ENCODE assay signal across 8 mouse cellular contexts in the genomic region with DNA sequence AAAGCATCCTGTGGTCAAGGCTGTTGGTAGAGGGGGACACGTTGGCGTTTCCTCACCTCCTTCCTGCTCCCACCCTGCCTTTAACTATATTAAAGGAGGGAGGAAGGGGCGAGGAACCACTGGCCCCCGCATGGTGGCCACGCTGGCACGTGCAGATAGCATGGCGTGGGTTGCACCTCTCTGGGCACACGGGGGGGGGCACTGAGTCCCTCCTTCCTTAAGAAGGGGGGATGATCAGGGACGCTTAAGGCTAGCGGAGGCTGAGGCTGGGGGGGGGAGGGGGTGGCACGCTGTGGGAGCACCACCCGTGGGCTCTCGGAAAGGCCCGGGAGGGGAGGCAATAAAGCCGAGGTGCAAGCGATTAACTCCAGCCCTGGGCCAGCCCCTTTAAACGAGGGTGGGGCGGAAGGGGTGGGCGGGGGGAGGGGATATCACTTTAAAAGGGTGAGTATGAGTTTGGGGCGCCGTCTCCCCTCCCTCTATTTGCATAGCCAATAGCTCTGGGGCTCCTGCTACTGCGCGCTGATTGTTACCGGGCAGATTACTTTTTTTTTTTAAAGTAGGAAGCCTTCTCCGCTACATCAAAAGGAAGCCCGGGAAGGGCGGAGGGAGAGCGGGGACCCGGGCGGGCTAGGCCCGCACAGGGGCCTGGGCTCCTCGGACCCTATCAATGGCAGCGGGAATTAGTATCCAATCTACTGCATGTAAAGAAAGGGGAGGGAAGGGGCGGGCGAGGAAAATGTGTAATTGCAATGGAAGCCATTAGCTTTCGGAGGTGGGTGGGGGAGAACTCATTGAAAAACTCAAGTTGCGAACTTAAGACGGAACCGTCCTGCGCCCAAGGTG. TPM values are rescaled to one million over a fixed set of nuclear protein-coding genes. Genes with fewer than 3 reads are reported as not detected.
DNase-seq lines count a peak whose midpoint lies in the region; ATAC-seq and TF ChIP-seq lines count a peak whose summit lies in the region.

Gene Ccnd2, minus strand, starts transcription at position 88 of the 846 bp plus-strand sequence.

- TF ChIP-seq CTCF in lung, postnatal 0 days (IDR thresholded peaks at IDR 0.05): no peak

- peak within 1 kb of the TSS; percentile 82 for H3K4me2 ChIP-seq in forebrain, embryonic 12.5 days
- peak within 1 kb of the TSS; percentile 90 for H3K4me2 ChIP-seq in lung, postnatal 0 days (replicated peaks; ENCODE audit: low read depth, low read length)

- peak; percentile 50 for ATAC-seq in activated CD4-positive, CD25-positive, alpha-beta regulatory T cell, adult 4 months
- peak; percentile 59 for ATAC-seq in forebrain, embryonic 12.5 days (ENCODE audit: low FRiP score)
- peak; percentile 72 for ATAC-seq in lung, postnatal 0 days

- no peaks in the 10 kb centered on the region for H3K36me3 ChIP-seq in forebrain, embryonic 12.5 days (replicated peaks)
- H3K36me3 ChIP-seq in hindbrain, embryonic 10.5 days: peaks cover 12% of the 10 kb centered on the region; the same call in 1 of the 2 replicates
- no peaks in the 10 kb centered on the region for H3K36me3 ChIP-seq in lung, postnatal 0 days (ENCODE audit: insufficient read depth, low read length)

- H3K27me3 ChIP-seq in forebrain, embryonic 12.5 days: peaks cover 36% of the 10 kb centered on the region
- H3K27me3 ChIP-seq in hindbrain, embryonic 10.5 days (ENCODE audit: insufficient read depth, poor library complexity, severe bottlenecking): peaks cover 48% of the 10 kb centered on the region
- H3K27me3 ChIP-seq in lung, postnatal 0 days (replicated peaks; ENCODE audit: insufficient read depth, low read length): peaks cover 3% of the 10 kb centered on the region; the same call in 1 of the 2 replicates

- H3K4me1 ChIP-seq in forebrain, embryonic 12.5 days: peaks cover 73% of the 10 kb centered on the region
- H3K4me1 ChIP-seq in hindbrain, embryonic 10.5 days (replicated peaks): peaks cover 80% of the 10 kb centered on the region
- peaks cover 35% of the 10 kb centered on the region; the same call in 1 of the 2 replicates for H3K4me1 ChIP-seq in lung, postnatal 0 days (ENCODE audit: insufficient read depth, low read depth, low read length)

- H3K27ac ChIP-seq in forebrain, embryonic 12.5 days: peak within 1 kb of the TSS; percentile 90
- H3K27ac ChIP-seq in hindbrain, embryonic 10.5 days: peak within 1 kb of the TSS; percentile 96
- peak within 1 kb of the TSS; percentile 57 for H3K27ac ChIP-seq in lung, postnatal 0 days (ENCODE audit: low read length)

- WGBS in forebrain, embryonic 12.5 days: under 1% methylated on average over 39 of the region's 40 CpGs
- under 1% methylated on average over 40 of the region's 40 CpGs for WGBS in hindbrain, embryonic 10.5 days
- under 1% methylated on average over 35 of the region's 40 CpGs for WGBS in lung, postnatal 0 days

- H3K4me3 ChIP-seq in forebrain, embryonic 12.5 days (replicated peaks): peak within 1 kb of the TSS; percentile 76
- peak within 1 kb of the TSS; percentile 89 for H3K4me3 ChIP-seq in hindbrain, embryonic 10.5 days
- peak within 1 kb of the TSS; percentile 75 for H3K4me3 ChIP-seq in lung, postnatal 0 days (ENCODE audit: low read depth, low read length)

- peak within 1 kb of the TSS; percentile 87 for H3K9ac ChIP-seq in forebrain, embryonic 12.5 days
- no peak within 1 kb of the TSS for H3K9ac ChIP-seq in lung, postnatal 0 days (replicated peaks; ENCODE audit: low read depth)

- H3K9me3 ChIP-seq in forebrain, embryonic 12.5 days: no peaks in the 10 kb centered on the region
- no peaks in the 10 kb centered on the region for H3K9me3 ChIP-seq in hindbrain, embryonic 10.5 days
- H3K9me3 ChIP-seq in lung, postnatal 0 days (ENCODE audit: low read length): no peaks in the 10 kb centered on the region

- no peak for TF ChIP-seq EP300 in lung, postnatal 0 days (IDR thresholded peaks at IDR 0.05)

- peak; percentile 42 to 52 for DNase-seq in B cell, adult 2 months
- peak; percentile 88 for DNase-seq in hindbrain, embryonic 10.5 days (ENCODE audit: low spot score)
- peak; percentile 79 for DNase-seq in layer of hippocampus, adult 9-11 months
- DNase-seq in lung, postnatal 0 days (ENCODE audit: low spot score): peak; percentile 89
- peak; percentile 37 for DNase-seq in ovary, postnatal 14 days (ENCODE audit: low spot score)
- DNase-seq in thymus, postnatal 4 days: peak; percentile 65

RNA-seq across cellular contexts. Expression of gene Ccnd2, which starts in this region (rescaled TPM):
- polyA plus RNA-seq in activated CD4-positive, CD25-positive, alpha-beta regulatory T cell, adult 4 months (2017; shearing (Covaris generic)): 100 to 1,000 TPM; 863 to 906 TPM
- polyA plus RNA-seq in forebrain, embryonic 12.5 days (2016; fragmentation: Nextera tagmentation; extraction: Ambion mirVana): 1,349 and 1,505 TPM in 2 replicates
- 865 and 1,523 TPM in 2 replicates for polyA plus RNA-seq in hindbrain, embryonic 10.5 days (2016; fragmentation: Nextera tagmentation; extraction: Ambion mirVana)
- polyA plus RNA-seq in lung, postnatal 0 days (2015; fragmentation: Nextera tagmentation; extraction: Ambion mirVana): 286 and 310 TPM in 2 replicates

Comparison
In these comparisons a context has a peak if more than half of its experiments do, and no peak if none do; other contexts are left out.
1. Peak in every context shown above with its lines: DNase-seq, ATAC-seq, H3K4me3 ChIP-seq and H3K27ac ChIP-seq.
2. DNase-seq: peak in every context shown above with its lines; median percentile 89 in lung, postnatal 0 days; 88 in hindbrain, embryonic 10.5 days; 79 in layer of hippocampus, adult 9-11 months; 65 in thymus, postnatal 4 days; 47 in B cell, adult 2 months; 37 in ovary, postnatal 14 days.